Mouse (Mus musculus) stomach, embryonic 14.5 days (tissue): ENCODE measurements at regions not wholly inside any gene's neighbourhood (a gene's known extent, or its start where the extent isn't known, plus 50 kb on each side); places are given as distances from the start of the nearest gene placed in this dataset.

ENCODE experiments used
- ATAC-seq: fragments of 200-750 bp; cut with Nextera tagmentation; 2 replicates; pipeline ENCODE4 v1.8.0; 2017; ENCODE audit warnings: low read depth, moderate TSS enrichment; ENCODE audit not compliant: insufficient number of reproducible peaks, insufficient read depth, low FRiP score
- H3K27ac ChIP-seq: fragments of 300-500 bp; sonication (generic); 2 replicates; pipeline ENCODE4 v1.5.1; 2014; ENCODE audit warnings: mild to moderate bottlenecking, low read length, moderate library complexity, mixed read lengths
- H3K27me3 ChIP-seq: fragments of 300-500 bp; sonication (generic); 2 replicates; pipeline ENCODE4 v1.6.1; 2014; ENCODE audit warnings: low read length, control low read depth, mixed read lengths; ENCODE audit not compliant: control insufficient read depth, insufficient read depth
- H3K36me3 ChIP-seq: fragments of 300-500 bp; sonication (generic); 2 replicates; pipeline ENCODE4 v1.6.1; 2014; ENCODE audit warnings: mild to moderate bottlenecking, control low read depth, low read length, moderate library complexity, mixed read lengths; ENCODE audit not compliant: control insufficient read depth, insufficient read depth
- H3K4me1 ChIP-seq: fragments of 300-500 bp; sonication (generic); 2 replicates; pipeline ENCODE4 v1.6.1; 2014; ENCODE audit warnings: low read length, control low read depth, mixed read lengths; ENCODE audit not compliant: control insufficient read depth, insufficient read depth
- H3K4me2 ChIP-seq: fragments of 300-500 bp; sonication (generic); replicated peaks from 2 replicates; pipeline ENCODE4 v1.6.1; 2014; ENCODE audit warnings: low read depth, low read length, control low read depth
- H3K4me3 ChIP-seq: fragments of 300-500 bp; sonication (generic); 2 replicates; pipeline ENCODE4 v1.5.1; 2014; ENCODE audit warnings: low read depth, low read length, control low read depth
- H3K9ac ChIP-seq: fragments of 300-500 bp; sonication (generic); replicated peaks from 2 replicates; pipeline ENCODE4 v1.6.1; 2014; ENCODE audit warnings: low read depth, mild to moderate bottlenecking, control low read depth, low read length, moderate library complexity, mixed read lengths
- H3K9me3 ChIP-seq: fragments of 300-500 bp; sonication (generic); 2 replicates; pipeline ENCODE4 v1.6.1; 2016; ENCODE audit warnings: low read depth, low read length, control low read depth; ENCODE audit not compliant: control insufficient read depth
- WGBS: fragments of 180-500 bp; shearing (Covaris S2); extraction: QIAGEN DNeasy Blood & Tissue Kit; methylation state at CpG from one replicate; pipeline ENCODE4 v1.1.7; 2014; 5-methylcytosine and 5-hydroxymethylcytosine counted together

- no peaks in the 10 kb centered on the region for H3K4me1 ChIP-seq
- 58% methylated on average over 15 of the region's 15 CpGs for WGBS
- H3K4me3 ChIP-seq, result no peak overlapping the region
- H3K4me2 ChIP-seq, result no peak overlapping the region
- no peak overlapping the region for H3K9ac ChIP-seq
- H3K9me3 ChIP-seq, result no peaks in the 10 kb centered on the region
- no peak for ATAC-seq
- no peaks in the 10 kb centered on the region for H3K27me3 ChIP-seq
- no peaks in the 10 kb centered on the region for H3K36me3 ChIP-seq
- H3K27ac ChIP-seq, result no peak overlapping the region
These were observed 343.0 kb upstream of the Zfp462 start for GRCm38 (mm10) chr4:54601671-54602512.

- 87% methylated on average over 6 of the region's 6 CpGs for WGBS
- H3K4me3 ChIP-seq, result no peak overlapping the region
- no peaks in the 10 kb centered on the region for H3K4me1 ChIP-seq
- H3K27me3 ChIP-seq, result no peaks in the 10 kb centered on the region
- H3K4me2 ChIP-seq, result no peak overlapping the region
- ATAC-seq, result no peak
- H3K27ac ChIP-seq, result no peak overlapping the region
- H3K36me3 ChIP-seq, result no peaks in the 10 kb centered on the region
- H3K9me3 ChIP-seq, result no peaks in the 10 kb centered on the region
- H3K9ac ChIP-seq, result no peak overlapping the region
These were observed 342.2 kb upstream of the Zfp462 start for GRCm38 (mm10) chr4:54602513-54603205.

GRCm38 (mm10) chr4:54610101-54610500, 334.7 kb upstream of the Zfp462 start:
- ATAC-seq, result no peak
- Histone ChIP-seq H3K9ac (no peak overlapping the region), H3K36me3 (no peaks in the 10 kb centered on the region), H3K4me3 (no peak overlapping the region), H3K9me3 (no peaks in the 10 kb centered on the region), H3K27ac (no peak overlapping the region), H3K4me2 (no peak overlapping the region), H3K4me1 (no peaks in the 10 kb centered on the region), H3K27me3 (no peaks in the 10 kb centered on the region)
- WGBS, result 71% methylated on average over 5 of the region's 5 CpGs

GRCm38 (mm10) chr4:54611990-54612980, 332.6 kb upstream of the Zfp462 start:
- Histone ChIP-seq H3K36me3 (no peaks in the 10 kb centered on the region), H3K9me3 (no peaks in the 10 kb centered on the region), H3K4me1 (no peaks in the 10 kb centered on the region), H3K27me3 (no peaks in the 10 kb centered on the region), H3K27ac (no peak overlapping the region), H3K9ac (no peak overlapping the region), H3K4me3 (no peak overlapping the region), H3K4me2 (no peak overlapping the region)
- 66% methylated on average over 7 of the region's 7 CpGs for WGBS
- ATAC-seq, result no peak

GRCm38 (mm10) chr4:54613076-54613475, 331.8 kb upstream of the Zfp462 start:
- Histone ChIP-seq H3K27ac (no peak overlapping the region), H3K4me2 (no peak overlapping the region), H3K9me3 (no peaks in the 10 kb centered on the region), H3K36me3 (no peaks in the 10 kb centered on the region), H3K4me3 (no peak overlapping the region), H3K27me3 (no peaks in the 10 kb centered on the region), H3K9ac (no peak overlapping the region), H3K4me1 (no peaks in the 10 kb centered on the region)
- ATAC-seq, result no peak
- WGBS, result 68% methylated on average over 3 of the region's 3 CpGs

- no peak for ATAC-seq
- H3K36me3 ChIP-seq, result no peaks in the 10 kb centered on the region
- H3K27me3 ChIP-seq, result no peaks in the 10 kb centered on the region
- no peaks in the 10 kb centered on the region for H3K9me3 ChIP-seq
- H3K4me3 ChIP-seq, result no peak overlapping the region
- no peaks in the 10 kb centered on the region for H3K4me1 ChIP-seq
- 85% methylated on average over 2 of the region's 2 CpGs for WGBS
- no peak overlapping the region for H3K4me2 ChIP-seq
- H3K27ac ChIP-seq, result no peak overlapping the region
- no peak overlapping the region for H3K9ac ChIP-seq
These were observed 331.2 kb upstream of the Zfp462 start for GRCm38 (mm10) chr4:54613611-54614010.

GRCm38 (mm10) chr4:54615886-54616285, 329.0 kb upstream of the Zfp462 start:
- Histone ChIP-seq H3K27me3 (no peaks in the 10 kb centered on the region), H3K36me3 (no peaks in the 10 kb centered on the region), H3K27ac (no peak overlapping the region), H3K4me2 (no peak overlapping the region), H3K9ac (no peak overlapping the region), H3K4me1 (no peaks in the 10 kb centered on the region), H3K4me3 (no peak overlapping the region), H3K9me3 (no peaks in the 10 kb centered on the region)
- WGBS, result 12% methylated on average over 1 of the region's 1 CpGs
- no peak for ATAC-seq
